Mouse (Mus musculus) limb, embryonic 10.5 days (tissue): ENCODE results near the gene Kbtbd2. TPM values are rescaled to one million over a fixed set of nuclear protein-coding genes. Genes with fewer than 3 reads are reported as not detected.

Source experiments
- DNase-seq: peaks from one replicate; pipeline ENCODE4 v3.0.0-alpha.2; 2017; ENCODE audit warnings: low spot score
- H3K27ac ChIP-seq: fragments of 300-500 bp; sonication (generic); 2 replicates; pipeline ENCODE4 v1.5.1; 2016; ENCODE audit warnings: mild to moderate bottlenecking
- H3K27me3 ChIP-seq: fragments of 300-500 bp; sonication (generic); 2 replicates; pipeline ENCODE4 v1.6.1; 2016; ENCODE audit warnings: low read depth, mild to moderate bottlenecking; ENCODE audit not compliant: poor library complexity, severe bottlenecking
- H3K36me3 ChIP-seq: fragments of 300-500 bp; sonication (generic); 2 replicates; pipeline ENCODE4 v1.6.1; 2016; ENCODE audit warnings: mild to moderate bottlenecking, moderate library complexity
- H3K4me1 ChIP-seq: fragments of 300-500 bp; sonication (generic); 2 replicates; pipeline ENCODE4 v1.6.1; 2016
- H3K4me3 ChIP-seq: fragments of 300-500 bp; sonication (generic); 2 replicates; pipeline ENCODE4 v1.5.1; 2016; ENCODE audit warnings: mild to moderate bottlenecking, moderate library complexity
- H3K9me3 ChIP-seq: fragments of 300-500 bp; sonication (generic); replicated peaks from 2 replicates; pipeline ENCODE4 v1.6.1; 2016; ENCODE audit warnings: mild to moderate bottlenecking
- WGBS: fragments of 180-500 bp; shearing (Covaris S2); methylation state at CpG from one replicate; pipeline ENCODE4 v1.1.7; 2016; 5-methylcytosine and 5-hydroxymethylcytosine counted together
- polyA plus RNA-seq: library from polyadenylated mRNA; unstranded; fragments of >200 nt; fragmentation: Nextera tagmentation; extraction: Ambion mirVana; gene quantifications from 2 replicates; pipeline ENCODE4 v1.2.1, GENCODE M21; 2016

The Kbtbd2 gene
- polyA plus RNA-seq, 1 experiment from 2014 or later = 42.6 TPM

DNA sequence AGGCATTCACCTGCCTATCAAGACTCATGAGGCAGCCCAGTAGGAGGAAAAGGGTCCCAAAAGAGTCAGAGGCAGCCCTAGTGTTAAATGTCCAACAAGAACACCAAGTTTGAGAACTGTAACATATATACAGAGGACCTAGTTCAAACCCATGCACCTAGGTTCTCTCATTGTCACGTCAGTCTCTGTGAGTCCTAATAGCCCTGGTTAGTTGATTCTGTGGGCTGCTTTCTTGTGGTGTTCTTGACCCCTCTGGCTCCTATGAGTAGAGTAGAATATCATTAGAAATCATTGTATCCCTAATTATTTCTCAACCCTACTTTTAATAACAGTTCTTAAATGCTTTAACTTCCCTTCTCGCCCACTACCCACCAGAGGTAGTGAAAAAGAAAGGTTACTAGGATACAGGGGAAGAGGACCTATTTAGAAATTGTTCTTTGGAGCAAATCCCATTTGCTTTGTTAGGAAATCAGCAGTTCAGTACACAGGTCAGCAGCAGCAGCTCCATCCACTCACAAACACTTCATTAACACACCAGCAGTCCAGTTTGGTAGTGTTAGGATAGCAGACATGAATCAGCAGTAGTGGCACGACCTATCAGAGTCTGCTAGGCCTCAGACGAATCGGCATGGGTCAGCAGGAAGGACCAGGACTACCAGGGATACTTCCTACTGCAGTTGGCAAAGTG lies 21.0 kb upstream of the Kbtbd2 start:
- H3K4me3 ChIP-seq = no peak overlapping the region
- no peaks in the 10 kb centered on the region for H3K9me3 ChIP-seq
- 82% methylated on average over 5 of the region's 5 CpGs for WGBS
- H3K36me3 ChIP-seq = no peaks in the 10 kb centered on the region
- H3K27ac ChIP-seq = no peak overlapping the region
- no peak for DNase-seq
- no peaks in the 10 kb centered on the region for H3K27me3 ChIP-seq
- H3K4me1 ChIP-seq = no peaks in the 10 kb centered on the region

- no peak for DNase-seq
- WGBS = 75% methylated on average over 2 of the region's 2 CpGs
- H3K27ac ChIP-seq = no peak overlapping the region
- no peaks in the 10 kb centered on the region for H3K9me3 ChIP-seq
- no peaks in the 10 kb centered on the region for H3K27me3 ChIP-seq
- no peak overlapping the region for H3K4me3 ChIP-seq
- H3K4me1 ChIP-seq = no peaks in the 10 kb centered on the region
- no peaks in the 10 kb centered on the region for H3K36me3 ChIP-seq
These were observed 15.7 kb upstream of the Kbtbd2 start for GRCm38 (mm10) chr6:56813332-56813731.

GRCm38 (mm10) chr6:56808656-56809055 lies 11.0 kb upstream of the Kbtbd2 start:
- no peak for DNase-seq
- WGBS = 17% methylated on average over 3 of the region's 3 CpGs
- Histone ChIP-seq H3K27me3 (no peaks in the 10 kb centered on the region), H3K4me3 (no peak overlapping the region), H3K4me1 (no peaks in the 10 kb centered on the region), H3K9me3 (no peaks in the 10 kb centered on the region), H3K36me3 (no peaks in the 10 kb centered on the region), H3K27ac (no peak overlapping the region)

DNA sequence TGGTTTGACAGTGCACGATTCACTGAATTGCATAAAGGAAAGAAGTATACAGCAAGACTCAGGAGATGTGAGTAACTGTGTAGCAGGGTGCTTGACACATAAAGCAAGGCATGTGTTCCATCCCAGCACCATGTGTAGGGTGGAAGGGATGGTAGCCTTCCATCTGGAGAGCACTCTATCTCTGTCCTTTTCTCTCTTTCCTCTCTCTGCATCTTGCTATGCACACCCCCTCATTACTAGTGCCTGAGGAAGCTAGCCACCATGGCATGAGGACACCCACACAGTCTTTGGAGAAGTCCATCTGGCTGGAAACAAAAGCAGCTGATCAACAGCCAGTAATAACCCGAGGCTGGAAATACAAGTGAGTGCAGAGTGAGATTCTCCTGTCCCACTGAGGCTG lies 8.6 kb upstream of the Kbtbd2 start:
- H3K4me1 ChIP-seq = no peaks in the 10 kb centered on the region
- no peaks in the 10 kb centered on the region for H3K36me3 ChIP-seq
- no peaks in the 10 kb centered on the region for H3K9me3 ChIP-seq
- no peaks in the 10 kb centered on the region for H3K27me3 ChIP-seq
- H3K27ac ChIP-seq = no peak overlapping the region
- H3K4me3 ChIP-seq = no peak overlapping the region
- DNase-seq = no peak
- WGBS = 75% methylated on average over 2 of the region's 2 CpGs

GRCm38 (mm10) chr6:56805026-56805425 lies 7.4 kb upstream of the Kbtbd2 start:
- Histone ChIP-seq H3K9me3 (no peaks in the 10 kb centered on the region), H3K27me3 (no peaks in the 10 kb centered on the region), H3K4me3 (no peak overlapping the region), H3K4me1 (no peaks in the 10 kb centered on the region), H3K36me3 (no peaks in the 10 kb centered on the region), H3K27ac (no peak overlapping the region)
- WGBS = 91% methylated on average over 4 of the region's 4 CpGs
- no peak for DNase-seq

- H3K4me1 ChIP-seq = peaks cover 19% of the 10 kb centered on the region
- H3K27ac ChIP-seq = peak overlapping the region; percentile 99
- no peaks in the 10 kb centered on the region for H3K9me3 ChIP-seq
- H3K4me3 ChIP-seq = peak overlapping the region; percentile 85
- no peak for DNase-seq
- H3K27me3 ChIP-seq = no peaks in the 10 kb centered on the region
- 19% methylated on average over 8 of the region's 8 CpGs for WGBS
- peaks cover 7% of the 10 kb centered on the region; the same call in 1 of the 2 replicates for H3K36me3 ChIP-seq
These were observed 496 bp upstream of the Kbtbd2 start for GRCm38 (mm10) chr6:56798152-56798465.

DNA sequence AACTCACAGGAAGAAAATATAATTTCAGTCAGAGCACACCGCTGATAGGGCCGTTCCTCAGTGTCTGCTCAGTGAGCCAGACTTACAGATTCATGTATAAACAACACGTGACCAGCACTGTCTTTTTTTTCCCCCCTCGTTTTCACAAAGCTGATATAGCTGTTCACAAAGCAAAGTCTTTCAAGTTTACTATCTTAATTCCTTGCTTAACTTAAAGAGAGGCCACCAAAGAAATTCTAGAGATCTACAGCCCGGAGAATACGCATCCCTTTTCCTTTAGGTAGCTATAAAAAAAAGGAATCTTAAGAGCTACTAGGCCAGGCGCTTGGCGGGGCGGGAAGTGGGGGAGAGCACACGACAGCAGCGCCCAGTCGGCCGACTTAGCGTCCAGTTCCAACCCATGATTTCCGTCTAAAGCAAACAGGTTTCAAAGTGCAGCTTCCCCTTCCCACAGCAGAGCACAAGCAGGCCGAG lies 908 bp downstream of the Kbtbd2 start:
- H3K36me3 ChIP-seq = peaks cover 18% of the 10 kb centered on the region
- peak overlapping the region; percentile 99 for H3K27ac ChIP-seq
- H3K4me1 ChIP-seq = peaks cover 19% of the 10 kb centered on the region

DNA sequence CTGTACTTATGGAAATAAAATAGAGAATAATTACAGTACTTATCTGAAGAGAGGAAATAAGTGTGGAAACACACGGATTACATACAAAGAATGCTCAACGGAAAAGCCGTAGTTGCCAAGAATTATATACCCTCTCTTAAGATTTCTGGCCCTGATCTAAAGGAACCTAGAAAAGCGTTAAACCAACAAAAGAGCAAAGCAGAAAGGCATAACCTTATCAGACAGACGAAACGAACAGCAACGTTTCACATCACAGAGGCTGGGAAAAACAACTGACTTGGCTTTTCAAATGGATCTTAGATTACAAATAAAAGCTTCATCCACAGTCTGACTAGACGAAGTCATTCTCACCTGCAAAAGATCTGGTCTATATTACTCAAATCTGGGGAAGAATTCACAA lies 1.4 kb downstream of the Kbtbd2 start:
- H3K27ac ChIP-seq = peak overlapping the region; percentile 99
- no peak for DNase-seq
- WGBS = 10% methylated on average over 8 of the region's 8 CpGs

More for the DNA sequence above, 908 bp downstream of the Kbtbd2 start:
- Histone ChIP-seq H3K27me3 (no peaks in the 10 kb centered on the region), H3K4me3 (peak overlapping the region; percentile 85), H3K9me3 (no peaks in the 10 kb centered on the region)
- peak; percentile 41 for DNase-seq
- under 1% methylated on average over 16 of the region's 16 CpGs for WGBS

GRCm38 (mm10) chr6:56794834-56795233 lies 2.8 kb downstream of the Kbtbd2 start:
- no peaks in the 10 kb centered on the region for H3K27me3 ChIP-seq
- no peak for DNase-seq
- peaks cover 23% of the 10 kb centered on the region for H3K36me3 ChIP-seq
- H3K4me1 ChIP-seq = peaks cover 19% of the 10 kb centered on the region
- 0 out of 2 replicates have a peak overlapping the region, but pooled peaks have one; percentile 85 for H3K4me3 ChIP-seq
- no peak overlapping the region for H3K27ac ChIP-seq
- WGBS = 94% methylated on average over 5 of the region's 5 CpGs
- H3K9me3 ChIP-seq = no peaks in the 10 kb centered on the region

More for the DNA sequence above, 1.4 kb downstream of the Kbtbd2 start:
- Histone ChIP-seq H3K4me3 (peak overlapping the region; percentile 85), H3K9me3 (no peaks in the 10 kb centered on the region), H3K36me3 (peaks cover 18% of the 10 kb centered on the region), H3K27me3 (no peaks in the 10 kb centered on the region), H3K4me1 (peaks cover 19% of the 10 kb centered on the region)

DNA sequence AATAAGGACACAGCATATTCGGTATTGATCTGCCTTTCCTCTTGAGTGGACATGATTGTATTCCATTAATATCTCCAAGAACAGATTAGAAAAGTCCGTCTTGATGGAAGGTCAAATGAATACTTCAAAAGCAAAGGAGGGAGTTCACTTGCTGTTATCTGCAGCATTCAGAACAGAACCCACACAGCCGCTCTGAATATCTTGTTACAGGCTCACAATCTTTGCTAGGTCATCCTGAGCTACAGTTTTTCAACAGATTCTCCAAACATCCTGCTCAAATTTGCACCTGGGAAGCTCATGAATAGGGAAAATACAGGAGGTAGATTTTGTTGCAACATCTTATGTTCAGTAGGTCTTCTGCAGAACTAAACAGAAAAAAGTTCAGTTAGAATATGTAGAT lies 8.3 kb downstream of the Kbtbd2 start:
- H3K36me3 ChIP-seq = peaks cover 73% of the 10 kb centered on the region
- no peak overlapping the region for H3K4me3 ChIP-seq
- 89% methylated on average over 3 of the region's 3 CpGs for WGBS

DNA sequence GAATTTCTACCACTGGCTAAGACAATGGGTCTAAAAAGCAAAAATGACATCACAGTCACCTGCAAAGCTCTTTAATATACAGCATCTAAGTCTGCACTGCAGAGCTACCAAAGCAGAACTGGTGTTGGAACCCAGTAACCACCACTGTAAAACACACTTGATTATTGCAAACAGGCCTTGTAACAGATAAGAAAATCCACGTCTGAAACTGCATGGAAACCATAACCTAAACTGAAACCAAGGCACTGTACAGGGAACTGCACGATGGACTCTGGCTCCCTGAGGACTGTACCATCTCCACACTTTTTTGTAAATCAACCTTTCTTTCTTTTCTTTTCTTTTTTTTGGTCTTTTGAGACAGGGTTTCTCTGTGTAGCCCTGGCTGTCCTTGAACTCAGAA lies 9.9 kb downstream of the Kbtbd2 start:
- Histone ChIP-seq H3K4me3 (no peak overlapping the region), H3K27me3 (no peaks in the 10 kb centered on the region), H3K36me3 (peaks cover 77% of the 10 kb centered on the region), H3K27ac (no peak overlapping the region), H3K9me3 (no peaks in the 10 kb centered on the region), H3K4me1 (no peaks in the 10 kb centered on the region)
- no peak for DNase-seq
- WGBS = 94% methylated on average over 2 of the region's 2 CpGs

More for the DNA sequence above, 8.3 kb downstream of the Kbtbd2 start:
- no peak for DNase-seq
- Histone ChIP-seq H3K27ac (no peak overlapping the region), H3K9me3 (no peaks in the 10 kb centered on the region), H3K4me1 (no peaks in the 10 kb centered on the region), H3K27me3 (no peaks in the 10 kb centered on the region)

DNA sequence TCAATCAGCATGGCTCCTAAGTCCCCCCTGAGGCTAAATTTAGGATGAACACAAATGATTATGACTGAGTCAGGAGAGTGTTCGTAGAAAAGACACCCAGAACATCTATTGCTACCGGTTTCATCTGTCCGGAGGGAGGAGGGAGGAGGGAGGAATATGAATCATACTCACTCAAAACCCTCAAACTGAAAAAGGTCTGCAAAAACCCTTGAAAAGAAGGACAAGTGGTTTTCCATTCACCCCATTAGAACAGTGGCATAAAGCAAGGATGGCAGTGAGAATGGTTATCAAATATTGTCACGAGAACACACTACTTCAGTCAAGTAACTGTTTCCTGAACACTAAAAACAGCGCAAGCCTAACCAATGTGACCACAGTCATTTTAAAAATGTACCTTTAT lies 12.5 kb downstream of the Kbtbd2 start:
- H3K4me1 ChIP-seq = no peaks in the 10 kb centered on the region
- 92% methylated on average over 5 of the region's 5 CpGs for WGBS
- no peaks in the 10 kb centered on the region for H3K27me3 ChIP-seq
- DNase-seq = no peak
- H3K9me3 ChIP-seq = no peaks in the 10 kb centered on the region
- H3K4me3 ChIP-seq = no peak overlapping the region
- H3K36me3 ChIP-seq = peaks cover 91% of the 10 kb centered on the region
- no peak overlapping the region for H3K27ac ChIP-seq

GRCm38 (mm10) chr6:56783561-56784272 lies 13.9 kb downstream of the Kbtbd2 start:
- Histone ChIP-seq H3K27ac (no peak overlapping the region), H3K36me3 (peaks cover 96% of the 10 kb centered on the region), H3K27me3 (no peaks in the 10 kb centered on the region), H3K4me1 (no peaks in the 10 kb centered on the region), H3K9me3 (no peaks in the 10 kb centered on the region), H3K4me3 (no peak overlapping the region)
- 95% methylated on average over 4 of the region's 4 CpGs for WGBS
- DNase-seq = no peak
